Mouse (Mus musculus): Measurements from ENCODE around the gene Tspyl3. TPM values are rescaled to one million over a fixed set of nuclear protein-coding genes. Genes with fewer than 3 reads are reported as not detected.
A peak's percentile ranks its signal among the peaks of the same experiment; 100 is the strongest.

Tspyl3 gene
- total and polyA plus RNA-seq, 2 experiments from 2014 or later: 28.8 to 52.2 TPM

DNA sequence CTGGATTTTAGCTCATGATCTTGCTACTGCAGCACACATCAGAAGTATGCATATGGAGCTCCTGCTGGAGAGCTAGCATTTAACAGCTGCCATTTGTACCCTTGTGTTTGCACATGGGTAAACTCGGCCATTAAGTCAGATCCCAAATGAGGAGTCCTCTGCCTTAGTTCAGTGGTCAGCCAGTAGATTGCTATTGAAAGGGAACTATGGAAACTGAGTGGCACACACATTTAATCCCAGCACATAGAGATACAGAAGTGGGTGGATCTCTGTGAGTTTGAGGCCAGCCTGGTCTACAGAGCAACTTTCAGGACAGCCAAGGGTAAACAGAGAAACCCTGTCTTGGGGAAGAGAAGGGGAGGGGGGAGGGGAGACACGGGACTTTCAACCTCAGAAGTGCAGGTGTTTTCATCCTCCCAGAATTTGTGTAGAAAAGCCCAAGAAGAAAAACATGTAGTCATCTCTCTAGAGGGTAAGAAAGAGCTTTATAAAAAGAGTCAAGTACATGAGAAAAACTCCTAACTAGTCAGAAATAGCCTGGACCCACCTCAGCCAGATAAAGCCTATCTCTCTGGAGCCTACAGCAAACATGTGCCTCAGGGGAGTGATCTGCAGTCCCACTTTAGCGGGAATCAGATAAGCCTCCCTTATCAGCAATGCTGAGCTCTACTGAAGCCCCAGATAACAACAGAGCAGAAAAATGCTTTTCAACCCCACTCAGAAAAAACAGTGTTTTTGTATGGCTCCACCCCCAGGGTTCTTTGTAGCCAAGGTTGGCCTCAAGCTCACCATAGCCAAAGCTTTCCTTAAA lies 34.8 kb upstream of the Tspyl3 start:
- no peak overlapping the region for H3K9ac ChIP-seq
- H3K4me2 ChIP-seq (ENCODE audit: low read depth): no peak overlapping the region
- H3K27me3 ChIP-seq (ENCODE audit: insufficient read depth, low read length): no peaks in the 10 kb centered on the region
- no peaks in the 10 kb centered on the region for H3K9me3 ChIP-seq (ENCODE audit: low read length)
- no peak overlapping the region for H3K4me3 ChIP-seq (ENCODE audit: low read depth, low read length)
- H3K27ac ChIP-seq (ENCODE audit: low read depth, low read length): no peak overlapping the region
- ATAC-seq (no peak), DNase-seq (no peak)
- H3K36me3 ChIP-seq (ENCODE audit: insufficient read depth): peaks cover 36% of the 10 kb centered on the region
- H3K4me1 ChIP-seq (ENCODE audit: insufficient read depth): no peaks in the 10 kb centered on the region
- no peak for TF ChIP-seq CTCF (IDR thresholded peaks at IDR 0.05; ENCODE audit: low read depth)
- 70% methylated on average over 3 of the region's 3 CpGs for WGBS

DNA sequence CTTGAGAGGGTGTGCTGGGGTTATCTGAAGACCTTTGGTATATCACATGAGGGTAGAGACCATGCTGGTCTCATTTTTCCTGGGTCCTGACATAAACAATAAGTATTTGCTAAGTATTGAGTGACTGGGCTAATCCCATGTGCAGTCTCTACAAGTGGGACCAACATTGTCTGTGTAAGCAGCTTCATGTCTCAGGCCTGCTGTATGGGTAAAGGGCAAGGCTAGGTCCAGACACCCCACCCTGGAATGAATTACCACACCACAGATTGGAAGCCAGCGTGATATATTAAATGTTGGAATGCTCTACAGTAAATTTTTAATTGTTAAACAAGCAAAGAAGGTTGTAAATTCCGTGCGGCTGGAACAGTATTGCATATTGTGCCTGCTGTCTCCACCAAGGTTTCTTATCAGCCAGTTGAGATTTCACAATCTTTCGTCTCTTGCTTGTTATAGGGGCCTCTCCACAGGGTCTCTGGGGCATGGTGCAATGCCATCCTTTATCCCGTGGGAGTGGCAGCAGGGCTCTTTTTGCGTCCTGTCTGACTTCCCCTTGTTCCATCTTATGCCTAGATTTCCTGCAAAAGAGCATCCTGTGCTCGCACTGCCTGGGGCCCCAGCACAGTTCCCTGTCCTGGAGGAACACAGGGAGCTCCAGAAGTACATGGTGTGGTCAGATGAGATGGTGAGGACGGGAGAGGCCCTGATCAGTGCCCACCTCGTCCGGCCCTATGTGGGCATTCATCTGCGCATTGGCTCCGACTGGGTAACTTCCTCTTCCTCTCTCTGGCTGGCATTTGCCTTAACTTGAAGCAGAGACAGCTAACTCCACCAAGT lies 34.0 kb upstream of the Tspyl3 start:
- 88% methylated on average over 12 of the region's 12 CpGs for WGBS
- H3K36me3 ChIP-seq (ENCODE audit: insufficient read depth): peaks cover 29% of the 10 kb centered on the region
- no peaks in the 10 kb centered on the region for H3K9me3 ChIP-seq (ENCODE audit: low read length)
- H3K4me1 ChIP-seq (ENCODE audit: insufficient read depth): no peaks in the 10 kb centered on the region
- DNase-seq: no peak
- no peak for TF ChIP-seq CTCF (IDR thresholded peaks at IDR 0.05; ENCODE audit: low read depth)
- H3K27ac ChIP-seq (ENCODE audit: low read depth, low read length): no peak overlapping the region
- no peaks in the 10 kb centered on the region for H3K27me3 ChIP-seq (ENCODE audit: insufficient read depth, low read length)
- H3K4me2 ChIP-seq (ENCODE audit: low read depth): no peak overlapping the region
- H3K9ac ChIP-seq: no peak overlapping the region
- no peak for ATAC-seq
- no peak overlapping the region for H3K4me3 ChIP-seq (ENCODE audit: low read depth, low read length)

DNA sequence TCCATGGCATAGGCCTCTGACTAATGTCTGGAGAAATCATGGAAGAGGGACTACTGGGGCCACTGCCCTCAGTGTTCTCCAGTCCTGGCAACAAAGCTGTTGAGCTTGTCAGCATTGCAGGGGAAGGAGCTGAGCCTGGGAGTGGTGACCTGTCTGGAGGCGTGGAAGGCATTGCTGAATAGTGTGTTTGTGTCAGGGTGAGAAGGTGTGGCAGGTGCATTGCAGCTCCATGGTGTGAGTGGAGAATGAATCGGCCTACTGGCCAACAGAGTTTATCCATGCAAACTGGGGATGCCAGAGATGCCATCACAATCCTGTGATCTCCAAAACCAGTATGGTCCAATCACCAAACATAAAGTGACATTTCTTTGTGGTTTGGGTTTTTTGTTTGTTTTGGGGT lies 31.4 kb upstream of the Tspyl3 start:
- TF ChIP-seq CTCF (IDR thresholded peaks at IDR 0.05; ENCODE audit: low read depth): no peak
- no peaks in the 10 kb centered on the region for H3K27me3 ChIP-seq (ENCODE audit: insufficient read depth, low read length)
- H3K9me3 ChIP-seq (ENCODE audit: low read length): no peaks in the 10 kb centered on the region
- DNase-seq: no peak
- no peaks in the 10 kb centered on the region for H3K4me1 ChIP-seq (ENCODE audit: insufficient read depth)
- no peak overlapping the region for H3K9ac ChIP-seq
- peaks cover 29% of the 10 kb centered on the region for H3K36me3 ChIP-seq (ENCODE audit: insufficient read depth)
- no peak overlapping the region for H3K4me2 ChIP-seq (ENCODE audit: low read depth)
- no peak overlapping the region for H3K4me3 ChIP-seq (ENCODE audit: low read depth, low read length)
- 88% methylated on average over 2 of the region's 2 CpGs for WGBS
- no peak overlapping the region for H3K27ac ChIP-seq (ENCODE audit: low read depth, low read length)
- ATAC-seq: no peak

DNA sequence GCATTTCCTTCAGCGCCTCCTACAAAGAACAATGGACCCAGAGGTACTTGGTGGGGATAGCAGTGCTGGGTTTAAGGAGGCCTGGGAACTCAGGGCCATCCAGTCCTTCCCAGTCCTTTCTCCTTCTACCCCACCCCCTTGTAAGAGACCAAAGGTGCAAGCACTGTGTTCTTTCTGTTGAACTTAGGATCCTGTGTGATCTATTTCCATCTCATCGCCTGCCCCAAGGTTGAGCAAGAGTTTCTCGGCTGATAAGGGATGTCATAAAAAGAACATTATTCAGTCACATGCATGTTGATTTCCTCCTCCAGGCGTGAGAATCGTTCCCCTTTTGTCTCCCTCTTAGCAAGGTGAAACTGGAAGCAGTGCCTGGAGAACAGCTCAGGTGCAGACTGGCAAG lies 24.5 kb upstream of the Tspyl3 start:
- H3K4me2 ChIP-seq (ENCODE audit: low read depth): no peak overlapping the region
- peaks cover 42% of the 10 kb centered on the region for H3K36me3 ChIP-seq (ENCODE audit: insufficient read depth)
- H3K4me1 ChIP-seq (ENCODE audit: insufficient read depth): no peaks in the 10 kb centered on the region
- no peak overlapping the region for H3K4me3 ChIP-seq (ENCODE audit: low read depth, low read length)
- WGBS: 90% methylated on average over 5 of the region's 5 CpGs
- ATAC-seq (no peak), DNase-seq (no peak)
- H3K27me3 ChIP-seq (ENCODE audit: insufficient read depth, low read length): no peaks in the 10 kb centered on the region
- no peaks in the 10 kb centered on the region for H3K9me3 ChIP-seq (ENCODE audit: low read length)
- H3K27ac ChIP-seq (ENCODE audit: low read depth, low read length): no peak overlapping the region
- H3K9ac ChIP-seq: no peak overlapping the region
- no peak for TF ChIP-seq CTCF (IDR thresholded peaks at IDR 0.05; ENCODE audit: low read depth)

DNA sequence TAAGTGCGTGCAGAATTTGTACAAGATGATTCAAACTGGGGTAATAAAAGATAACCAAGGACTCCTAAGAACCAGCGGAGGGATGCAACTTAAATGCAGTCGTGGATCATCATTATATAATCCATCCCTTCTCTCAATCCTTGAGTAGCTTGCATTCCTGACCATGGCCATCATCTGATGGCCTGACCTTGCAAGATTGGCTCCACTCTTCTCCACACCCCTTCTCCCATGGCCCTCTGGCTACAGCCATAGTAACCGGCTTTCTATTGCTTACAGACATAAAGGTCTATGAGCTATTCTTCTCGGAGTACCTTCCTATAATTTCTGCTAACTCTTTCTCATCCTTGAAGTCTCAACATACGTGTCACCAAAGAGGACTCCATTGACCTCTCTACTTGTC lies 16.9 kb upstream of the Tspyl3 start:
- H3K4me1 ChIP-seq (ENCODE audit: insufficient read depth): peaks cover 10% of the 10 kb centered on the region
- no peak for DNase-seq
- H3K4me3 ChIP-seq (ENCODE audit: low read depth, low read length): peak overlapping the region; percentile 89
- WGBS: 67% methylated on average over 6 of the region's 6 CpGs
- H3K27me3 ChIP-seq (ENCODE audit: insufficient read depth, low read length): no peaks in the 10 kb centered on the region
- peaks cover 3% of the 10 kb centered on the region; the same call in 1 of the 2 replicates for H3K36me3 ChIP-seq (ENCODE audit: insufficient read depth)
- H3K9me3 ChIP-seq (ENCODE audit: low read length): no peaks in the 10 kb centered on the region
- H3K27ac ChIP-seq (ENCODE audit: low read depth, low read length): no peak overlapping the region
- peak overlapping the region; percentile 93 for H3K9ac ChIP-seq
- TF ChIP-seq CTCF (IDR thresholded peaks at IDR 0.05; ENCODE audit: low read depth): no peak
- no peak for ATAC-seq
- peak overlapping the region; percentile 81 for H3K4me2 ChIP-seq (ENCODE audit: low read depth)

DNA sequence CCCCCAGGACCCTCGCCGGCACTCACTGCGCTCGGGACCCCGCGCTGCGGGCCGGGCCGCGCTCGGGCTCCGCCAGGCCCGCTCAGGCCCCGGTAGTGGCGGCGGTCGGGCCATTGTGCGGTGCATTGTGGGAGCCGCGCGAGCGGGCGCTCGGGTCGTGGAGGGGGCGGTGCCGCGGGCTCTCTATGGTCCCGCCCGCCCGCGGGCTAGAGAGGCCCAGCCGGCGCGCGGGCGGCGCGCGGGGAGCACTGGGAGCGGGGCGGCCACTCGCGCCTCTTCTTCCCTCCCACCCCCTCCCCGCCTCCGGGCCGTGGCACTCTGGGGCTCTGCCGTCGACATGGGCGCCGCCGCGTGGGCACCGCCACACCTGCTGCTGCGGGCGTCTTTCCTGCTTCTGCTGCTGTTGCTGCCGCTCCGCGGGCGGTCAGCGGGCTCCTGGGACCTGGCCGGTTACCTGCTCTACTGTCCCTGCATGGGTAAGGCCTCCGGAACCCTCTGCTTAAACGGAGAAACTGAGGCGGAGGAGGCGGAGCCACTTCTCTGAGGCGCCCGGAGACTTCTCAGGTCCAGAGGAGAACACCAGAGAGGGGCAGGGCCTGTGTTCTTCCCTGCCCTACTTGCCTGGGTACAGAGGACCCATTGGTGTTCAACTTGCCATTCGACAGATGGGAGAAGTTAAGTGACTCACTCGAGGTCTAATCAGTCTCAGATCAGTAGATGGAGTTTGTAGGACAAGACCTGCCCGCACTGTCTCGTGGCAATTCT lies 16.2 kb upstream of the Tspyl3 start, which contains the start of the genes Plagl2 and Pofut1:
TSS of gene Plagl2 (minus strand) at position 177 of the 765 bp plus-strand sequence.
TSS of gene Pofut1 (plus strand) at position 284 of the 765 bp plus-strand sequence.
- WGBS: under 1% methylated on average over 56 of the region's 72 CpGs
- peak; percentile 93 for DNase-seq
- peak; percentile 42 for TF ChIP-seq CTCF (IDR thresholded peaks at IDR 0.05; ENCODE audit: low read depth)

More for the DNA sequence above, 16.2 kb upstream of the Tspyl3 start, which contains the start of the genes Plagl2 and Pofut1:
- peaks cover 10% of the 10 kb centered on the region for H3K4me1 ChIP-seq (ENCODE audit: insufficient read depth)
- no peaks in the 10 kb centered on the region for H3K27me3 ChIP-seq (ENCODE audit: insufficient read depth, low read length)
- peak within 1 kb of the TSS; percentile 81 for H3K4me2 ChIP-seq (ENCODE audit: low read depth)
- H3K9me3 ChIP-seq (ENCODE audit: low read length): no peaks in the 10 kb centered on the region
- peaks cover 3% of the 10 kb centered on the region; the same call in 1 of the 2 replicates for H3K36me3 ChIP-seq (ENCODE audit: insufficient read depth)
- H3K9ac ChIP-seq: peak within 1 kb of the TSS; percentile 93
- peak within 1 kb of the TSS; percentile 89 for H3K4me3 ChIP-seq (ENCODE audit: low read depth, low read length)
- ATAC-seq: peak; percentile 99
- peak within 1 kb of the TSS; percentile 84 for H3K27ac ChIP-seq (ENCODE audit: low read depth, low read length)

Data from forebrain, postnatal 0 days (tissue).